Mouse (Mus musculus): ENCODE data around the gene Brd3. TPM values are rescaled to one million over a fixed set of nuclear protein-coding genes. Genes with fewer than 3 reads are reported as not detected.

Brd3 gene
- polyA plus RNA-seq, 1 experiment: 16.4 TPM

DNA sequence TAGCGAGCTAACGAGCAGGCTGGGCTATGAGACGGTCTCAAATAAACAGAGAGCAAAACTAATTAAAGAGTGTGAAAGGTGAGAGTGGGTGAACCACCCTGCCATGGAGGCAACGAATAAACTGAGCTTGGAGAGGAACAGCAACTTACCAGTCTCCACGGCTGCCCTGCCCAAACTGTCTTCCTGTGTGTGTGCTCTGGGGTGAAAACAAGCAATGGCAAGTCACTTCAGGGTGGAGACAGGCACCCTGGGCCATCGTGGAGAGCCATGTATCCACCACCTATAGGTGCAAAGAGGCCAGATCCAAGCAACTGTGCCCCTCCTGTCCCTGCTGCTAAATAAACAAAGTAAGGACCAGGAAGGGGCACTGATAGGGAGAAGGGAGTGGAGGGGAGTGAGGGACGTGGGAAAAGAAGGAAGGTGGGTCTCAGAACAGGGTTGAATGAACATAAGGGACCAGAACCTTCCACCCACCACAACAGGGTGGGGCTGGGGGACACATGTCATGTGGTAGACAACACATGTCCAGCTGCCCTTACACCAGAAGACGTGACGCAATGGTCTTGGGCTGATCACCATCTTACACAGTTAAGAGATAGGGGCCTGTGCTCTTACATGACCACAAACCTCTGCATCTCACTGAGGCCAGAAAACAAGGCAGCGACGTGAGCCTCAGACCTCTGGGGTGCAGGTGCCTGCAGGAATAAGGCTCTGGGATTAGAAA, 92.2 kb downstream of the Brd3 start:
- Histone ChIP-seq H3K27me3 (replicated peaks; ENCODE audit: control insufficient read depth, insufficient read depth, low read length) (no peaks in the 10 kb centered on the region), H3K36me3 (ENCODE audit: control insufficient read depth, insufficient read depth, low read length) (no peaks in the 10 kb centered on the region), H3K4me1 (ENCODE audit: control insufficient read depth, insufficient read depth, low read length) (peaks cover 36% of the 10 kb centered on the region), H3K4me3 (ENCODE audit: insufficient read depth, low read depth, low read length) (no peak overlapping the region), H3K27ac (ENCODE audit: insufficient read depth, low read depth, low read length) (no peak overlapping the region)
- DNase-seq: no peak
- no peak for TF ChIP-seq POLR2A (IDR thresholded peaks at IDR 0.05; ENCODE audit: low read depth, low read length)
- TF ChIP-seq CTCF (conservative IDR thresholded peaks at IDR 0.05; ENCODE audit: insufficient read depth, insufficient read length, low read depth, low read length): no peak
- 79% methylated on average over 11 of the region's 11 CpGs for WGBS

DNA sequence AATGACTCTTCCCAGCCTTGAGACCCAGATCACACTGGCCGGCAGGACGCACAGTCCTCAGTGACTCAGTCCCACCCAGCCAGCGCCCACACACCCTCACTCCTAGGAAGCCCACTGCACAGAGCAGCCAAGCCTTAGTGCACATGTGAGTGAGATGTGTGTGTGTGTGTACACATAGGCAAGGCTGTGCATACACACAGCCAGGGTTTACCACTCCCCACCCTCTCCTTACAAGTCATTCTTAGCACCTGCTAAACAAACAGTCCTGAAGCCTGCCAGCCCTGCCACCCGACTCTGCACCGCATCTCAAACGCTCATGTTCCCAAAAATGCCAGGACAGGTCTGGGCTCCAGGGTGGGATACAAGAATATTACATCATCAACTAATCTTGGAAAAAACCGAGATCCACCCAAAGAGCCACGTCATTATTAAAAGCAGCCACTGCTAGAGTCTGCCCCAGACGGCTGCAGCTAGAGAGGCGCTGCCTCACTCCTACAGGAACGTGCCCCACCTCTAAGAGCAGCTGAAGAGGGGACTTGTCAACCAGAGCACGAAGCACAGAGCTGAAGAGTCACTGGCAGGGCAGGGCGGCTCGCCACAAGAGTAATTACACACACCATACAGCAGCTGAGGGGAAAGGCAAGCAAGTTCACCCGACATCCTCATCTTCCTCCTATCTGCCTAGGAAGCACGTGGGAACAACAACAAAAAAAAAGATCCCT, 93.4 kb downstream of the Brd3 start:
- Histone ChIP-seq H3K4me1 (ENCODE audit: control insufficient read depth, insufficient read depth, low read length) (peaks cover 34% of the 10 kb centered on the region), H3K4me3 (ENCODE audit: insufficient read depth, low read depth, low read length) (no peak overlapping the region), H3K27ac (ENCODE audit: insufficient read depth, low read depth, low read length) (no peak overlapping the region), H3K36me3 (ENCODE audit: control insufficient read depth, insufficient read depth, low read length) (no peaks in the 10 kb centered on the region), H3K27me3 (replicated peaks; ENCODE audit: control insufficient read depth, insufficient read depth, low read length) (no peaks in the 10 kb centered on the region)
- no peak for TF ChIP-seq POLR2A (IDR thresholded peaks at IDR 0.05; ENCODE audit: low read depth, low read length)
- no peak for TF ChIP-seq CTCF (conservative IDR thresholded peaks at IDR 0.05; ENCODE audit: insufficient read depth, insufficient read length, low read depth, low read length)
- DNase-seq: no peak
- WGBS: 70% methylated on average over 16 of the region's 16 CpGs

DNA sequence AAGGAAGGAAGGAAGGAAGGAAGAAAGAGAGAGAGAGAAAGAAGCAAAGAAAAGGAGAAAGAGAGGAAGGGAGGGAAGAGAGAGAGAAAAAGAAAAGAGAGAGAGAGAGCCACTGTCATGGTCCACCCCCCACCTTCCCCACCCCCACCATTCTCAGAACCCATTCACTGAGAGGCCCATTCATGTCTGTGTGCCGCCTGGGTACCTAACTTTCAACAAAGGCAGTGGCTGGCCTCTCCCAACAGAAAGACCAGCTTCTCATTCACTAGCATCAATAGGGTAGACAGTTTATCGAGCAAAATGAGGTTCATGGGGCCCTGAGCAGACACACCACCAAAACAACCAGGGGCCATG, 93.9 kb downstream of the Brd3 start:
- WGBS: 87% methylated on average over 2 of the region's 2 CpGs

GRCm38 (mm10) chr2:27412245-27412800, 95.1 kb downstream of the Brd3 start:
- Histone ChIP-seq H3K4me1 (ENCODE audit: control insufficient read depth, insufficient read depth, low read length) (peaks cover 20% of the 10 kb centered on the region; the same call in 1 of the 2 replicates), H3K27ac (ENCODE audit: insufficient read depth, low read depth, low read length) (no peak overlapping the region), H3K36me3 (ENCODE audit: control insufficient read depth, insufficient read depth, low read length) (no peaks in the 10 kb centered on the region), H3K27me3 (replicated peaks; ENCODE audit: control insufficient read depth, insufficient read depth, low read length) (no peaks in the 10 kb centered on the region), H3K4me3 (ENCODE audit: insufficient read depth, low read depth, low read length) (no peak overlapping the region)
- no peak for TF ChIP-seq POLR2A (IDR thresholded peaks at IDR 0.05; ENCODE audit: low read depth, low read length)
- no peak for TF ChIP-seq CTCF (conservative IDR thresholded peaks at IDR 0.05; ENCODE audit: insufficient read depth, insufficient read length, low read depth, low read length)
- 34% methylated on average over 7 of the region's 7 CpGs for WGBS
- DNase-seq: peak; percentile 26

More for the DNA sequence above, 93.9 kb downstream of the Brd3 start:
- Histone ChIP-seq H3K4me1 (ENCODE audit: control insufficient read depth, insufficient read depth, low read length) (peaks cover 31% of the 10 kb centered on the region), H3K27ac (ENCODE audit: insufficient read depth, low read depth, low read length) (no peak overlapping the region), H3K27me3 (replicated peaks; ENCODE audit: control insufficient read depth, insufficient read depth, low read length) (no peaks in the 10 kb centered on the region), H3K4me3 (ENCODE audit: insufficient read depth, low read depth, low read length) (no peak overlapping the region), H3K36me3 (ENCODE audit: control insufficient read depth, insufficient read depth, low read length) (no peaks in the 10 kb centered on the region)
- no peak for DNase-seq
- TF ChIP-seq POLR2A (IDR thresholded peaks at IDR 0.05; ENCODE audit: low read depth, low read length) (no peak), CTCF (conservative IDR thresholded peaks at IDR 0.05; ENCODE audit: insufficient read depth, insufficient read length, low read depth, low read length) (no peak)

- H3K27ac ChIP-seq (ENCODE audit: insufficient read depth, low read depth, low read length): no peak overlapping the region
- DNase-seq: peak; percentile 62
- no peaks in the 10 kb centered on the region for H3K36me3 ChIP-seq (ENCODE audit: control insufficient read depth, insufficient read depth, low read length)
- WGBS: 46% methylated on average over 8 of the region's 8 CpGs
- no peak overlapping the region for H3K4me3 ChIP-seq (ENCODE audit: insufficient read depth, low read depth, low read length)
- TF ChIP-seq POLR2A (IDR thresholded peaks at IDR 0.05; ENCODE audit: low read depth, low read length): no peak
- TF ChIP-seq CTCF (conservative IDR thresholded peaks at IDR 0.05; ENCODE audit: insufficient read depth, insufficient read length, low read depth, low read length): no peak
- no peaks in the 10 kb centered on the region for H3K27me3 ChIP-seq (replicated peaks; ENCODE audit: control insufficient read depth, insufficient read depth, low read length)
- H3K4me1 ChIP-seq (ENCODE audit: control insufficient read depth, insufficient read depth, low read length): peaks cover 20% of the 10 kb centered on the region; the same call in 1 of the 2 replicates
These were observed 95.7 kb downstream of the Brd3 start for GRCm38 (mm10) chr2:27411688-27412174.

- H3K27ac ChIP-seq (ENCODE audit: insufficient read depth, low read depth, low read length): no peak overlapping the region
- H3K36me3 ChIP-seq (ENCODE audit: control insufficient read depth, insufficient read depth, low read length): no peaks in the 10 kb centered on the region
- H3K4me3 ChIP-seq (ENCODE audit: insufficient read depth, low read depth, low read length): no peak overlapping the region
- H3K27me3 ChIP-seq (replicated peaks; ENCODE audit: control insufficient read depth, insufficient read depth, low read length): no peaks in the 10 kb centered on the region
- H3K4me1 ChIP-seq (ENCODE audit: control insufficient read depth, insufficient read depth, low read length): peaks cover 23% of the 10 kb centered on the region
- no peak for DNase-seq
- WGBS: 81% methylated on average over 6 of the region's 6 CpGs
- no peak for TF ChIP-seq POLR2A (IDR thresholded peaks at IDR 0.05; ENCODE audit: low read depth, low read length)
- no peak for TF ChIP-seq CTCF (conservative IDR thresholded peaks at IDR 0.05; ENCODE audit: insufficient read depth, insufficient read length, low read depth, low read length)
These were observed 96.8 kb downstream of the Brd3 start for GRCm38 (mm10) chr2:27410518-27411140.
